Mouse (Mus musculus) G1E-ER4 (cell line): ENCODE results near the gene Ola1. TPM values are rescaled to one million over a fixed set of nuclear protein-coding genes. Genes with fewer than 3 reads are reported as not detected.

ENCODE experiments used
- GATA1 ChIP-seq: IDR thresholded peaks from one replicate; pipeline ENCODE4 v1.8.0; 2012; ENCODE audit warnings: low read length, inconsistent platforms
- polyA plus RNA-seq: library from polyadenylated mRNA; stranded (reverse); fragments of >175 nt; gene quantifications from 2 replicates; pipeline ENCODE4 v1.2.3, GENCODE M21; 2012

Gene Ola1
- polyA plus RNA-seq, 1 experiment = 56.6 TPM

- no peak for TF ChIP-seq GATA1
These were observed 161.1 kb downstream of the Ola1 start for GRCm38 (mm10) chr2:73057589-73057988.

- no peak for TF ChIP-seq GATA1
These were observed 162.4 kb downstream of the Ola1 start for GRCm38 (mm10) chr2:73056090-73056956.

- no peak for TF ChIP-seq GATA1
These were observed 164.8 kb downstream of the Ola1 start for GRCm38 (mm10) chr2:73053791-73054490.

DNA sequence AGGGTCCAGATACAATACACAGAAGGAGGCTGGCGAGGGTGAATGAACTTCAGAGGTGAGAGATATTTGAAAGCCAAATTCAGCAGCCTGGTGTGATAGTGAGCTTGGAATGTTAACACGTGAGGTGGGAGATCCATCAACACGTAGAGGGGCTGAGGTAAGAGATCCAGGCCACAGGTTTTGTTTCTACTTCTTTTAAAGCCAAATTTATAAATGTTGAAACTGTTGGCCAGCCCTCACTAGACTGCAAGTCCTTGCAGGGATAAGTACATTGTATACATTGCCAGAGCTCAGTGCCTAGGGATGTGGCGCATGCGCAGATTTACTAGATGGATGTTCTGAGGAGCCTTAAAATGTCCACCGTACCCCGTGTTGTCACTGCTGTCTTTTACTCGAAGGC lies 168.3 kb downstream of the Ola1 start:
- no peak for TF ChIP-seq GATA1

DNA sequence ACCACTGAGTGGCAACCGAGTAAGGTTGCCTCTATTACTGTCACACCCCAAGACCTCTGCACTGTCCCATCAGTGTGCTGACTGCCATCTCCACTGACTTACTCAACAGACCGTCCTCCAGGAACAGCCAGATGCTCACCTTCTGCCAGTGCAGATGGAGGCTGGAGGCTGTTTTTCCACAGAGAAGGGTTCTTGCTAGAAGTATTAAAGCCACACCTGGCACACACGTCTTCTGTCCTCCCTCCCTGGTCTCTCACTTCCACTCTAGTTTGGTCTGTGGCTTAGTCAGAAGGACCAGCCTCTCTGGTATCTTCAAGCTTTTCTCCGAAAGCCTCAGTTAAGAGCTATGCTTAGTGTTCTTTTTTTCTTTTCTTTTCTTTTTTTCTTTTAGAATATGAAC lies 168.7 kb downstream of the Ola1 start:
- TF ChIP-seq GATA1 = no peak

DNA sequence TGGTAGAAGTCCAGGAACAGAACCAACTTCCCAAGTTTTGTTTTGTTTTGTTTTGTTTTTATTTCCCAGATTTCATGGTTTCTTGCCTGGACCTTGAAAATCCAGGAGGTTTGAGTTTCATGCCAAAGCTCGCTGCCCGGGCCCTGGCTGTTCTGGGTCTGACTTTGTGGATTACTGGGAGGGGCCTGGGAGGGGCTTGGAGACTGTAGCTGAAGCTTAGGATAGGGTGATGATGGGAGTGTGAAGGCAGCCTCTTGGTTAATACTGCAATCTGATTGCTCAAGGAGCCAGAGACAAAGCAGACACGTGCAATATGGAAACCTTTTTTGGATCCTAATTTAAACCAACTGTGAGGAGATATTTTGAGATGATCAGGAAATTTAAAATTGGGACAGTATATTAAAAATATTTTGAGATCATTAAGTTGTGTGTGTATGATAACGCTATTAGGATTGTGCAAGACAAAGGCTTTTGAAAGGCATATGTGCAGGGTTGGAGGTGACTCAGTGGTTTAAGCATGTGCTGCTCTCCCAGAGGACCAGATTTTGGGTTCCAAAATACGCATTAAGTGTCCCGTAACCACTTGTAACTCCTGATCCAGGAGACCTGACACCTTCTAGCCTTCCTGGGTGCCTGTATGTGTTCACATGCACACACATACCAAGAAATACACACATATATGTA lies 169.6 kb downstream of the Ola1 start:
- TF ChIP-seq GATA1 = no peak

GRCm38 (mm10) chr2:73047061-73047741 lies 171.5 kb downstream of the Ola1 start:
- TF ChIP-seq GATA1 = no peak

DNA sequence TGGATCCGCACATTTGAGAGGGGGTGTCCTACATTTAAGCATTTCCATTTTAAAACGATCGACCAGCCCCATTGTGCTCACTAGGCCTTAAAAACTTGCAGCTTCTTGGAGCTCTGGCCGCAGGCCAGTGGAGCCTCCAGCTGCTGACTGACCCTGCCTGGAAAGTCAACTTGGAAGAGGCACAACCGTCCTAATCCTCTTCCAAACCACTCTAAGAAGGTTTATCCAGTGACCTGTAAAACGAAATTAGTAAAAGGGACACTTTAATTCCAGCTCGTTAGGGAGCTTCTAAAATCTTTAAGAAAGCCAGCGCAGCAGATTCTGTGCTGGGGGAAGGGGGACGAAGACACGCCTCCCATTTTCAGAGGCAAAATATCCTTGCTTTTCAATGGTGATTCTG lies 172.1 kb downstream of the Ola1 start:
- TF ChIP-seq GATA1 = no peak

GRCm38 (mm10) chr2:73045505-73045904 lies 173.2 kb downstream of the Ola1 start:
- TF ChIP-seq GATA1 = no peak

Other genes starting within 250 kb of the Ola1 start
- gene Sp3, start 238.5 kb downstream of the Ola1 start, polyA plus RNA-seq = 11.0 and 13.9 TPM in 2 replicates
- gene Gm11084, start 232.2 kb downstream of the Ola1 start, polyA plus RNA-seq = not detected in 2 replicates
- gene Sp9, start 53.0 kb upstream of the Ola1 start, polyA plus RNA-seq = not detected in 2 replicates
- 0.87 and 1.2 TPM in 2 replicates for gene Scrn3, start 93.7 kb upstream of the Ola1 start, polyA plus RNA-seq
- 12.6 and 17.2 TPM in 2 replicates for gene Cir1, start 93.8 kb upstream of the Ola1 start, polyA plus RNA-seq
- 0.85 TPM in 2 replicates for gene Gpr155, start 167.6 kb upstream of the Ola1 start, polyA plus RNA-seq